11 mouse cellular contexts compared by ENCODE assay signal in the genomic region with DNA sequence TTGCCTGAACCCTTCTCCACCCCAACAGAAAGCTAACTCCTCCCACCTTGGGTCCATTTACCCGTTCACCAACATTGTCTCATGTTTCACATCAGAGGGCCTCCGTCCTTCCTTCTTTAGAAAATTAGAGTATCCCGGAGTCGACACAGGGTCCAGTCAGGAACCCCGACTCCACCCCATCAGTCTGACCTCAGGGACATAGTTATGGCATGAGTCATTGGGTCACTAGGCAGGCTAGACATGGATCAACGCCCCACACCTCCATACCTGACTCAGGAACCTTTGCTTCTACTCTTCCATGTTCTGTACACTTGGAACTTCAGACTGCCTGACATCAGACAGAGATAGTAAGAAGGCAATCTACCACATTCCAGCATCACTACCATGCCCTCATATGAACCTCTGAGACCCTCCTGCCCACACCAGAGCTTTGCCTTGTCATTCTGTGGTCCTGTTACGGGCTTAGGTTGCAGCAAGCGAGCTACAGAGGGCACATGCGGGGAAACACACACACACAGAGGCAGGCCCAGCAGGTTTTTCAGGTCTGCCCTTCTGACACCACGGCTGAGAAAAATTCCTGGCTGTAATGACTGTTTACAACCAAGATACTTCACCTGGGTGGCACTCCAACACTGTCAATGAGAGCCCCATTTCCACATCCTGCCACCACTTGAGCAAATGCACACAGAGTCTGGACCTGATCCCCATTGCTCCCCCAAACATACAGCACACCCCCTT. TPM values are rescaled to one million over a fixed set of nuclear protein-coding genes. Genes with fewer than 3 reads are reported as not detected.
DNase-seq lines count a peak whose midpoint lies in the region; ATAC-seq and TF ChIP-seq lines count a peak whose summit lies in the region.
"Had no signal": no experiment of that assay in that cellular context is flagged by ENCODE, and none has a peak within 500 bp of the region (broad histone marks: within the 10 kb centered on the region; RNA-seq: fewer than 3 reads in every experiment).

No protein-coding gene starts in this region.

- 0 out of 2 replicates have a peak overlapping the region, but pooled peaks have one; percentile 9 for H3K4me2 ChIP-seq in intestine, embryonic 15.5 days (replicated peaks)
- H3K4me2 ChIP-seq in liver, embryonic 12.5 days: peak overlapping the region; percentile 35
- H3K4me2 ChIP-seq: forebrain, embryonic 13.5 days; heart, embryonic 12.5 days had no signal

- peak; percentile 73 for ATAC-seq in intestine, embryonic 15.5 days
- peak; percentile 36; the same call in 1 of the 2 replicates for ATAC-seq in liver, embryonic 12.5 days

- TF ChIP-seq POLR2A in MEL (IDR thresholded peaks at IDR 0.05; ENCODE audit: control insufficient read depth in 1 of 2, insufficient read depth in 1 of 2, low read depth in 1 of 2, low read length in 2 of 2, poor library complexity in 1 of 2): no peak

- H3K36me3 ChIP-seq in MEL (ENCODE audit: control insufficient read depth in 1 of 2, insufficient read depth in 2 of 2, low read length in 2 of 2): peaks cover 0 to 7% of the 10 kb centered on the region in 2 experiments; a peak in 2 of 4 replicates
- H3K36me3 ChIP-seq in intestine, embryonic 15.5 days: no peaks in the 10 kb centered on the region
- H3K36me3 ChIP-seq in liver, embryonic 12.5 days: no peaks in the 10 kb centered on the region
- H3K36me3 ChIP-seq in hindbrain, embryonic 10.5 days: peaks cover 23% of the 10 kb centered on the region; the same call in 1 of the 2 replicates

- H3K4me1 ChIP-seq in MEL (ENCODE audit: control insufficient read depth in 1 of 2, insufficient read depth in 2 of 2, low read length in 2 of 2): peaks cover 14 to 21% of the 10 kb centered on the region in 2 experiments
- H3K4me1 ChIP-seq in intestine, embryonic 15.5 days (replicated peaks): no peaks in the 10 kb centered on the region
- peaks cover 18% of the 10 kb centered on the region for H3K4me1 ChIP-seq in liver, embryonic 12.5 days
- no peaks in the 10 kb centered on the region for H3K4me1 ChIP-seq in hindbrain, embryonic 10.5 days (replicated peaks)

- intact Hi-C loops in gastrocnemius, adult 2 months (cut with DNase I): no loop called here

- H3K27me3 ChIP-seq in MEL (ENCODE audit: control insufficient read depth in 1 of 2, insufficient read depth in 2 of 2, low read length in 2 of 2): no peaks in the 10 kb centered on the region
- no peaks in the 10 kb centered on the region for H3K27me3 ChIP-seq in intestine, embryonic 15.5 days (replicated peaks)
- no peaks in the 10 kb centered on the region for H3K27me3 ChIP-seq in liver, embryonic 12.5 days (replicated peaks)
- no peaks in the 10 kb centered on the region for H3K27me3 ChIP-seq in hindbrain, embryonic 10.5 days (ENCODE audit: insufficient read depth, poor library complexity, severe bottlenecking)
- H3K27me3 ChIP-seq: forebrain, embryonic 13.5 days; heart, embryonic 12.5 days had no signal

- H3K9ac ChIP-seq in MEL (ENCODE audit: control insufficient read depth, low read depth, low read length, poor library complexity, severe bottlenecking): peak overlapping the region; percentile 31
- H3K9ac ChIP-seq in intestine, embryonic 15.5 days: no peak overlapping the region
- H3K9ac ChIP-seq in liver, embryonic 12.5 days: no peak overlapping the region
- H3K9ac ChIP-seq: forebrain, embryonic 13.5 days; heart, embryonic 12.5 days had no signal

- 49% methylated on average over 10 of the region's 10 CpGs for WGBS in intestine, embryonic 15.5 days
- 65% methylated on average over 10 of the region's 10 CpGs for WGBS in liver, embryonic 12.5 days (ENCODE audit: insufficient replicate concordance)
- WGBS in hindbrain, embryonic 10.5 days: 68% methylated on average over 10 of the region's 10 CpGs

- peak overlapping the region; percentile 32 to 48 for H3K4me3 ChIP-seq in MEL (ENCODE audit: control insufficient read depth in 1 of 2, insufficient read depth in 1 of 2, low read depth in 2 of 2, low read length in 2 of 2)
- no peak overlapping the region for H3K4me3 ChIP-seq in intestine, embryonic 15.5 days (replicated peaks)
- no peak overlapping the region for H3K4me3 ChIP-seq in liver, embryonic 12.5 days
- H3K4me3 ChIP-seq in gastrocnemius, adult 2 months: no peak overlapping the region
- H3K4me3 ChIP-seq in hindbrain, embryonic 10.5 days: no peak overlapping the region
- H3K4me3 ChIP-seq: forebrain, embryonic 13.5 days; heart, embryonic 12.5 days had no signal

- TF ChIP-seq RAD21 in MEL (IDR thresholded peaks at IDR 0.05; ENCODE audit: low read depth, low read length): no peak

- no peak for TF ChIP-seq CTCF in MEL (IDR thresholded peaks at IDR 0.05 in 2 of 3, conservative IDR thresholded peaks at IDR 0.05 in 1 of 3; ENCODE audit: control insufficient read depth in 1 of 3, insufficient read depth in 1 of 3, low read depth in 2 of 3, low read length in 3 of 3, poor library complexity in 1 of 3, severe bottlenecking in 1 of 3)
- no peak for TF ChIP-seq CTCF in gastrocnemius, adult 2 months (IDR thresholded peaks at IDR 0.05)

- no peak for TF ChIP-seq EP300 in MEL (IDR thresholded peaks at IDR 0.05; ENCODE audit: low read depth in 1 of 2, low read length in 2 of 2)

- no peaks in the 10 kb centered on the region for H3K9me3 ChIP-seq in MEL (replicated peaks; ENCODE audit: insufficient read depth, low read length)
- H3K9me3 ChIP-seq in intestine, embryonic 15.5 days: no peaks in the 10 kb centered on the region
- H3K9me3 ChIP-seq in liver, embryonic 12.5 days (replicated peaks): no peaks in the 10 kb centered on the region
- no peaks in the 10 kb centered on the region; the same call in 1 of the 2 replicates for H3K9me3 ChIP-seq in hindbrain, embryonic 10.5 days
- H3K9me3 ChIP-seq: forebrain, embryonic 13.5 days; heart, embryonic 12.5 days had no signal

- peak overlapping the region; percentile 41 for H3K27ac ChIP-seq in MEL (ENCODE audit: control insufficient read depth, low read depth, low read length)
- H3K27ac ChIP-seq in intestine, embryonic 15.5 days: peak overlapping the region; percentile 44; the same call in 1 of the 2 replicates
- peak overlapping the region; percentile 51; the same call in 1 of the 2 replicates for H3K27ac ChIP-seq in liver, embryonic 12.5 days
- no peak overlapping the region for H3K27ac ChIP-seq in gastrocnemius, adult 2 months
- H3K27ac ChIP-seq in hindbrain, embryonic 10.5 days: no peak overlapping the region
- H3K27ac ChIP-seq: forebrain, embryonic 13.5 days had no signal

- no peak for DNase-seq in MEL (ENCODE audit: low read depth, low spot score)
- DNase-seq in lung, postnatal 4 days: peak; percentile 51 to 71
- no peak for DNase-seq in gastrocnemius, adult 2 months
- no peak for DNase-seq in hindbrain, embryonic 10.5 days (ENCODE audit: low spot score)
- no peak for DNase-seq in adrenal gland, postnatal 14 days

- H3K79me2 ChIP-seq in MEL (ENCODE audit: control insufficient read depth, insufficient read depth, low read length, poor library complexity): no peaks in the 10 kb centered on the region

RNA-seq across cellular contexts. Expression of gene Ccdc120, which starts 10.5 kb away (rescaled TPM):
- 3.9 and 5.8 TPM in 2 replicates for total RNA-seq in MEL (2012; rRNA removed)
- polyA plus RNA-seq in MEL (2012; ENCODE audit: insufficient read depth in 1 of 2, insufficient read length in 2 of 2, low read depth in 1 of 2, low replicate concordance in 2 of 2, missing spikeins in 1 of 2): 10 to 100 TPM in 1 of 2 experiments, not detected in 1; 12.2 TPM
- 12.4 TPM in 2 replicates for polyA plus RNA-seq in intestine, embryonic 15.5 days (2015; fragmentation: Nextera tagmentation; extraction: Ambion mirVana)
- 2.6 and 3.2 TPM in 2 replicates for polyA plus RNA-seq in liver, embryonic 12.5 days (2016; fragmentation: Nextera tagmentation; extraction: Ambion mirVana)
- under 1 TPM; 0.28 to 0.75 TPM for total RNA-seq in gastrocnemius, adult 2 months (2021)
- 18.7 and 22.9 TPM in 2 replicates for polyA plus RNA-seq in hindbrain, embryonic 10.5 days (2016; fragmentation: Nextera tagmentation; extraction: Ambion mirVana)
- total RNA-seq in adrenal gland, postnatal 14 days (2021): 4.2 TPM in 2 replicates
- total RNA-seq: monocyte, adult 5-6 weeks had no signal

RNA-seq across cellular contexts. Expression of gene Praf2, which starts 12.0 kb away (rescaled TPM):
- 19.1 and 23.0 TPM in 2 replicates for total RNA-seq in MEL (2012; rRNA removed)
- 10 to 100 TPM in 1 of 2 experiments, not detected in 1; 60.1 TPM for polyA plus RNA-seq in MEL (2012; ENCODE audit: insufficient read depth in 1 of 2, insufficient read length in 2 of 2, low read depth in 1 of 2, low replicate concordance in 2 of 2, missing spikeins in 1 of 2)
- polyA plus RNA-seq in intestine, embryonic 15.5 days (2015; fragmentation: Nextera tagmentation; extraction: Ambion mirVana): 60.3 and 61.4 TPM in 2 replicates
- polyA plus RNA-seq in liver, embryonic 12.5 days (2016; fragmentation: Nextera tagmentation; extraction: Ambion mirVana): 13.0 and 13.4 TPM in 2 replicates
- total RNA-seq in gastrocnemius, adult 2 months (2021): 1 to 10 TPM; 3.3 to 6.7 TPM
- polyA plus RNA-seq in hindbrain, embryonic 10.5 days (2016; fragmentation: Nextera tagmentation; extraction: Ambion mirVana): 78.2 and 101 TPM in 2 replicates
- total RNA-seq in adrenal gland, postnatal 14 days (2021): 11.1 and 11.8 TPM in 2 replicates

RNA-seq across cellular contexts. Expression of gene Gm45208, which starts 18.2 kb away (rescaled TPM):
- total RNA-seq in MEL (2012; rRNA removed): 0.36 TPM in 1 of 2 replicates, not detected in the other
- 10 to 100 TPM in 1 of 2 experiments, not detected in 1; 11.0 TPM for polyA plus RNA-seq in MEL (2012; ENCODE audit: insufficient read depth in 1 of 2, insufficient read length in 2 of 2, low read depth in 1 of 2, low replicate concordance in 2 of 2, missing spikeins in 1 of 2)
- polyA plus RNA-seq in intestine, embryonic 15.5 days (2015; fragmentation: Nextera tagmentation; extraction: Ambion mirVana): not detected in 2 replicates
- not detected in 2 replicates for polyA plus RNA-seq in liver, embryonic 12.5 days (2016; fragmentation: Nextera tagmentation; extraction: Ambion mirVana)
- total RNA-seq in gastrocnemius, adult 2 months (2021): not detected
- not detected in 2 replicates for polyA plus RNA-seq in hindbrain, embryonic 10.5 days (2016; fragmentation: Nextera tagmentation; extraction: Ambion mirVana)
- 0.52 TPM in 1 of 2 replicates, not detected in the other for total RNA-seq in adrenal gland, postnatal 14 days (2021)
- total RNA-seq: monocyte, adult 5-6 weeks had no signal
- polyA plus RNA-seq: heart, embryonic 12.5 days; limb, embryonic 11.5 days had no signal

RNA-seq across cellular contexts. Expression of gene Tfe3, which starts 22.1 kb away (rescaled TPM):
- 20.6 and 23.4 TPM in 2 replicates for total RNA-seq in MEL (2012; rRNA removed)
- 10 to 100 TPM in 1 of 2 experiments, not detected in 1; 64.7 TPM for polyA plus RNA-seq in MEL (2012; ENCODE audit: insufficient read depth in 1 of 2, insufficient read length in 2 of 2, low read depth in 1 of 2, low replicate concordance in 2 of 2, missing spikeins in 1 of 2)
- polyA plus RNA-seq in intestine, embryonic 15.5 days (2015; fragmentation: Nextera tagmentation; extraction: Ambion mirVana): 23.0 and 23.9 TPM in 2 replicates
- polyA plus RNA-seq in liver, embryonic 12.5 days (2016; fragmentation: Nextera tagmentation; extraction: Ambion mirVana): 14.1 and 15.1 TPM in 2 replicates
- total RNA-seq in gastrocnemius, adult 2 months (2021): 10 to 100 TPM; 10.9 to 11.1 TPM
- polyA plus RNA-seq in hindbrain, embryonic 10.5 days (2016; fragmentation: Nextera tagmentation; extraction: Ambion mirVana): 31.7 and 36.5 TPM in 2 replicates
- total RNA-seq in adrenal gland, postnatal 14 days (2021): 41.0 and 45.4 TPM in 2 replicates

RNA-seq across cellular contexts. Expression of gene Wdr45, which starts 26.1 kb away (rescaled TPM):
- 13.9 and 16.0 TPM in 2 replicates for total RNA-seq in MEL (2012; rRNA removed)
- 10 to 100 TPM in 1 of 2 experiments, not detected in 1; 36.1 TPM for polyA plus RNA-seq in MEL (2012; ENCODE audit: insufficient read depth in 1 of 2, insufficient read length in 2 of 2, low read depth in 1 of 2, low replicate concordance in 2 of 2, missing spikeins in 1 of 2)
- polyA plus RNA-seq in intestine, embryonic 15.5 days (2015; fragmentation: Nextera tagmentation; extraction: Ambion mirVana): 25.0 and 27.5 TPM in 2 replicates
- polyA plus RNA-seq in liver, embryonic 12.5 days (2016; fragmentation: Nextera tagmentation; extraction: Ambion mirVana): 14.6 and 15.6 TPM in 2 replicates
- 10 to 100 TPM; 31.1 to 37.6 TPM for total RNA-seq in gastrocnemius, adult 2 months (2021)
- 19.5 and 23.7 TPM in 2 replicates for polyA plus RNA-seq in hindbrain, embryonic 10.5 days (2016; fragmentation: Nextera tagmentation; extraction: Ambion mirVana)
- total RNA-seq in adrenal gland, postnatal 14 days (2021): 51.1 and 57.3 TPM in 2 replicates

Comparison
In these comparisons a context has a peak if more than half of its experiments do, and no peak if none do; other contexts are left out.
1. DNase-seq: peak in lung, postnatal 4 days (2 of 2); none in MEL (single experiment), gastrocnemius, adult 2 months (single experiment), hindbrain, embryonic 10.5 days (single experiment) and adrenal gland, postnatal 14 days (single experiment).
2. H3K27ac ChIP-seq: peak in MEL (single experiment), intestine, embryonic 15.5 days (single experiment) and liver, embryonic 12.5 days (single experiment); none in gastrocnemius, adult 2 months (single experiment) and hindbrain, embryonic 10.5 days (single experiment).
3. H3K4me3 ChIP-seq: peak in MEL (2 of 2); none in intestine, embryonic 15.5 days (single experiment), liver, embryonic 12.5 days (single experiment), gastrocnemius, adult 2 months (single experiment) and hindbrain, embryonic 10.5 days (single experiment).